Mouse (Mus musculus) forebrain, embryonic 14.5 days (tissue): ENCODE results near the gene Eri3. TPM values are rescaled to one million over a fixed set of nuclear protein-coding genes. Genes with fewer than 3 reads are reported as not detected.
A peak's percentile ranks its signal among the peaks of the same experiment; 100 is the strongest.

ENCODE experiments used
- ATAC-seq: fragments of 200-750 bp; cut with Nextera tagmentation; 2 replicates; pipeline ENCODE4 v1.8.0; 2017; ENCODE audit warnings: mild to moderate bottlenecking, moderate library complexity
- DNase-seq: peaks from one replicate; pipeline ENCODE4 v3.0.0-alpha.2; 2015; ENCODE audit warnings: low spot score
- H3K27ac ChIP-seq: fragments of 300-500 bp; sonication (generic); 2 replicates; pipeline ENCODE4 v1.5.1; 2014; ENCODE audit warnings: low read depth, mild to moderate bottlenecking, control low read depth, low read length, moderate library complexity
- H3K27me3 ChIP-seq: fragments of 300-500 bp; sonication (generic); replicated peaks from 2 replicates; pipeline ENCODE4 v1.6.1; 2014; ENCODE audit warnings: low read length, control low read depth, mixed read lengths; ENCODE audit not compliant: control insufficient read depth, insufficient read depth
- H3K36me3 ChIP-seq: fragments of 300-500 bp; sonication (generic); 2 replicates; pipeline ENCODE4 v1.6.1; 2014; ENCODE audit warnings: low read length, control low read depth; ENCODE audit not compliant: control insufficient read depth, insufficient read depth
- H3K4me1 ChIP-seq: fragments of 300-500 bp; sonication (generic); 2 replicates; pipeline ENCODE4 v1.6.1; 2014; ENCODE audit warnings: antibody characterized with exemption, low read length, control low read depth; ENCODE audit not compliant: control insufficient read depth, insufficient read depth
- H3K4me2 ChIP-seq: fragments of 300-500 bp; sonication (generic); 2 replicates; pipeline ENCODE4 v1.6.1; 2014; ENCODE audit warnings: mild to moderate bottlenecking, control low read depth, low read length
- H3K4me3 ChIP-seq: fragments of 300-500 bp; sonication (generic); 2 replicates; pipeline ENCODE4 v1.5.1; 2014; ENCODE audit warnings: low read depth, low read length, control low read depth
- H3K9ac ChIP-seq: fragments of 300-500 bp; sonication (generic); 2 replicates; pipeline ENCODE4 v1.6.1; 2014; ENCODE audit warnings: mild to moderate bottlenecking, low read length, control low read depth, moderate library complexity
- H3K9me3 ChIP-seq: fragments of 300-500 bp; sonication (generic); replicated peaks from 2 replicates; pipeline ENCODE4 v1.6.1; 2016; ENCODE audit warnings: low read length, control low read depth, mixed read lengths; ENCODE audit not compliant: control insufficient read depth
- WGBS: fragments of 180-500 bp; shearing (Covaris S2); extraction: QIAGEN DNeasy Blood & Tissue Kit; methylation state at CpG from one replicate; pipeline ENCODE4 v1.1.7; 2014; 5-methylcytosine and 5-hydroxymethylcytosine counted together
- microRNA-seq: library from miRNA; unstranded; fragments of <30 nt; microRNA quantifications from one replicate; pipeline ENCODE4, GENCODE M21; 2016
- polyA plus RNA-seq: library from polyadenylated mRNA; unstranded; fragments of >200 nt; fragmentation: Nextera tagmentation; extraction: Ambion mirVana; gene quantifications from 2 replicates; pipeline ENCODE4 v1.2.1, GENCODE M21; 2014

Gene Eri3
- polyA plus RNA-seq, 1 experiment from 2014 or later = 225 TPM

- no peak overlapping the region for H3K4me3 ChIP-seq
- no peak overlapping the region for H3K9ac ChIP-seq
- 84% methylated on average over 4 of the region's 4 CpGs for WGBS
- no peak overlapping the region for H3K4me2 ChIP-seq
- H3K27ac ChIP-seq = no peak overlapping the region
- no peaks in the 10 kb centered on the region for H3K27me3 ChIP-seq
- ATAC-seq (no peak), DNase-seq (no peak)
- H3K4me1 ChIP-seq = peaks cover under 1% of the 10 kb centered on the region; the same call in 1 of the 2 replicates
- H3K36me3 ChIP-seq = no peaks in the 10 kb centered on the region
- no peaks in the 10 kb centered on the region for H3K9me3 ChIP-seq
Observed at GRCm38 (mm10) chr4:117686354-117686753, 136.2 kb downstream of the Eri3 start.

GRCm38 (mm10) chr4:117705361-117705760 lies 155.2 kb downstream of the Eri3 start:
- Histone ChIP-seq H3K27ac (no peak overlapping the region), H3K4me1 (no peaks in the 10 kb centered on the region), H3K9me3 (no peaks in the 10 kb centered on the region), H3K36me3 (no peaks in the 10 kb centered on the region), H3K27me3 (no peaks in the 10 kb centered on the region), H3K4me3 (no peak overlapping the region), H3K9ac (no peak overlapping the region), H3K4me2 (no peak overlapping the region)
- 4% methylated on average over 7 of the region's 7 CpGs for WGBS
- DNase-seq (peak; percentile 79), ATAC-seq (no peak)

- Histone ChIP-seq H3K9ac (no peak overlapping the region), H3K4me3 (no peak overlapping the region), H3K4me1 (no peaks in the 10 kb centered on the region), H3K9me3 (no peaks in the 10 kb centered on the region), H3K27ac (no peak overlapping the region), H3K27me3 (no peaks in the 10 kb centered on the region), H3K36me3 (no peaks in the 10 kb centered on the region), H3K4me2 (no peak overlapping the region)
- no peak for ATAC-seq
- DNase-seq = no peak
- 68% methylated on average over 3 of the region's 3 CpGs for WGBS
Observed at GRCm38 (mm10) chr4:117708780-117709550, 158.8 kb downstream of the Eri3 start.

GRCm38 (mm10) chr4:117712314-117712713 lies 162.1 kb downstream of the Eri3 start:
- Histone ChIP-seq H3K4me2 (no peak overlapping the region), H3K36me3 (no peaks in the 10 kb centered on the region), H3K9me3 (no peaks in the 10 kb centered on the region), H3K4me1 (no peaks in the 10 kb centered on the region), H3K27me3 (no peaks in the 10 kb centered on the region), H3K9ac (no peak overlapping the region), H3K4me3 (no peak overlapping the region), H3K27ac (no peak overlapping the region)
- DNase-seq (no peak), ATAC-seq (no peak)
- 82% methylated on average over 3 of the region's 3 CpGs for WGBS

GRCm38 (mm10) chr4:117713303-117714098 lies 163.3 kb downstream of the Eri3 start:
- Histone ChIP-seq H3K27me3 (no peaks in the 10 kb centered on the region), H3K9me3 (no peaks in the 10 kb centered on the region), H3K4me1 (no peaks in the 10 kb centered on the region), H3K9ac (no peak overlapping the region), H3K36me3 (no peaks in the 10 kb centered on the region), H3K27ac (no peak overlapping the region), H3K4me2 (no peak overlapping the region), H3K4me3 (no peak overlapping the region)
- ATAC-seq (no peak), DNase-seq (no peak)
- WGBS = 80% methylated on average over 6 of the region's 6 CpGs

Small RNA genes lying within 50 kb of the gene (microRNA-seq; reads per million reads assigned to microRNA genes)
- gene Gm25559 = not detected

Other genes with a start within 250 kb of the Eri3 start
- gene Rnf220, start 53.3 kb upstream of the Eri3 start, polyA plus RNA-seq = 84.3 and 96.1 TPM in 2 replicates
- 94.9 and 97.6 TPM in 2 replicates for gene Dmap1, start 131.9 kb downstream of the Eri3 start, polyA plus RNA-seq
- not detected in 2 replicates for gene Gm12845, start 174.0 kb downstream of the Eri3 start, polyA plus RNA-seq
- not detected in 2 replicates for gene Klf17, start 215.3 kb downstream of the Eri3 start, polyA plus RNA-seq